Mouse (Mus musculus) olfactory bulb, adult 2 months (tissue): Measurements from ENCODE around the gene Akr1b8.

ENCODE experiments used
- CTCF ChIP-seq: fragments of 200-500 bp; IDR thresholded peaks from 2 replicates; pipeline ENCODE4 v1.5.1; 2012; ENCODE audit warnings: low read depth, mild to moderate bottlenecking, low read length, moderate library complexity; ENCODE audit not compliant: insufficient read depth
- POLR2A ChIP-seq: fragments of 200-500 bp; IDR thresholded peaks from 2 replicates; pipeline ENCODE4 v1.6.1; 2012; ENCODE audit warnings: mild to moderate bottlenecking, low read depth, low read length, moderate library complexity; ENCODE audit not compliant: insufficient read depth

DNA sequence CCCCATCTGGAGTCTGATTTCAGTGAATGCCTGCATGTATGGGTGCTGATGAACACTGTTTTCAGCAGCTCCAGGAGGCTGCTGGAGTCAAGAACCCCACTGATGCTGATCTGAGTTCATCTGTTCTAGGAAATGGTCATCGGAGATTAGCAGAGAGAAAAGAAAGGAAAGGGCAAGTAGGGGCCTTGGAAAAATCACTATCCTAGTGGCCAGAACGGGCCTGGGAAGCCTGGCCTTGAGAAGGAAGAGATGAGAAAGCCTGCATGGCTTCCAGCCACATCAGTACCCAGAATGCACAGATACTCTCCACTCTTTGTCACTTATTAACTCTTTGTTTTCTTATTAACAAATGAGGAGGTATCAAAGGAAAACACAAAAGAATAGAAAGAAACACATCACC, 46.8 kb downstream of the Akr1b8 start:
- TF ChIP-seq CTCF, result no peak
- TF ChIP-seq POLR2A, result no peak
